Mouse (Mus musculus) intestine, postnatal 0 days (tissue): ENCODE data around the gene Fars2. TPM values are rescaled to one million over a fixed set of nuclear protein-coding genes. Genes with fewer than 3 reads are reported as not detected.

Experiments used
- ATAC-seq: fragments of 200-750 bp; cut with Nextera tagmentation; 2 replicates; pipeline ENCODE4 v1.8.0; 2017; ENCODE audit warnings: mild to moderate bottlenecking, moderate TSS enrichment, moderate library complexity
- H3K27ac ChIP-seq: fragments of 300-500 bp; sonication (generic); 2 replicates; pipeline ENCODE4 v1.5.1; 2014; ENCODE audit warnings: mild to moderate bottlenecking, low read depth, low read length, moderate library complexity
- H3K27me3 ChIP-seq: fragments of 300-500 bp; sonication (generic); replicated peaks from 2 replicates; pipeline ENCODE4 v1.6.1; 2014; ENCODE audit warnings: low read length, mixed read lengths; ENCODE audit not compliant: control insufficient read depth, insufficient read depth
- H3K36me3 ChIP-seq: fragments of 300-500 bp; sonication (generic); 2 replicates; pipeline ENCODE4 v1.6.1; 2014; ENCODE audit warnings: mild to moderate bottlenecking, moderate library complexity; ENCODE audit not compliant: control insufficient read depth, insufficient read depth
- H3K4me1 ChIP-seq: fragments of 300-500 bp; sonication (generic); replicated peaks from 2 replicates; pipeline ENCODE4 v1.6.1; 2014; ENCODE audit warnings: antibody characterized with exemption, low read length, mixed read lengths; ENCODE audit not compliant: control insufficient read depth, insufficient read depth
- H3K4me2 ChIP-seq: fragments of 300-500 bp; sonication (generic); replicated peaks from 2 replicates; pipeline ENCODE4 v1.6.1; 2014; ENCODE audit warnings: low read depth, mild to moderate bottlenecking, moderate library complexity
- H3K4me3 ChIP-seq: fragments of 300-500 bp; sonication (generic); 2 replicates; pipeline ENCODE4 v1.5.1; 2014; ENCODE audit warnings: low read depth, low read length
- H3K9ac ChIP-seq: fragments of 300-500 bp; sonication (generic); 2 replicates; pipeline ENCODE4 v1.6.1; 2014; ENCODE audit warnings: mild to moderate bottlenecking, low read depth, low read length
- H3K9me3 ChIP-seq: fragments of 300-500 bp; sonication (generic); 2 replicates; pipeline ENCODE4 v1.6.1; 2016; ENCODE audit warnings: mixed run types; ENCODE audit not compliant: control insufficient read depth
- CTCF ChIP-seq: sonication (generic); IDR thresholded peaks from 2 replicates; pipeline ENCODE4 v1.5.1; 2016; ENCODE audit warnings: low read depth, mild to moderate bottlenecking, control low read depth, antibody characterized with exemption, moderate library complexity
- WGBS: fragments of 180-500 bp; shearing (Covaris S2); extraction: QIAGEN DNeasy Blood & Tissue Kit; methylation state at CpG from one replicate; pipeline ENCODE4 v1.1.7; 2014; 5-methylcytosine and 5-hydroxymethylcytosine counted together
- polyA plus RNA-seq: library from polyadenylated mRNA; unstranded; fragments of >200 nt; fragmentation: Nextera tagmentation; extraction: Ambion mirVana; gene quantifications from 2 replicates; pipeline ENCODE4 v1.2.1, GENCODE M21; 2015

Gene Fars2
- polyA plus RNA-seq, 1 experiment from 2014 or later, result 29.8 TPM

DNA sequence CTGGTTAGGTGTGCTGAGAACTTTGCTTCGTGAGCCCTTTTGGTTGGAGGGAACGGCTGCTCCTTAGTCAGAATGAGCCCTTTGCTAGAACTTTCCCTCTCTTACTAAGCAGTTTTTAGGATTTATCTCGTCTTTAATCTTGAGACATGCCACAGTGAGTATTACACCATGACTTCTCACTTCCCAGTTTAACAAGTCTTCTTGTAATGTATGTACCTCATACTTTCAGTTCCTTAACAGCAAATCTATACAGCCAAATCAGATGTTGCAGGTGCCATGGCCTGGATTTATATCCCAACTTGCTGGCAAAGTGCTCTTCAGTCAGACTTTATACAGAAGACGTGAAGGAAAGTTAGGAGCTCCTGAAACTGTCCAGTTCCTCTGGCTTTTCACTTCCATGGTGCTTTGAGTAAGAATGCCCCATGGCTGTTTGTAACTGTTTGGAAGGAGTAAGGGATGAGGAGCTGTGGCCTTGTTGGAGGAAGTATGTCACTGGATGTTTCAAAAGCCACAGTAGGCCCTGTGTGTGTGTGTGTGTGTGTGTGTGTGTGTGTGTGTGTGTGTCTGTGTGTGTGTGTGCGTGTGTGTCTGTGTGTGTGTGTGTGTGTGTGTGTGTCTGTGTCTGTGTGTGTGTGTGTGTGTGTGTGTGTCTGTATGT is 14.9 kb downstream of the Fars2 start:
- ATAC-seq, result no peak
- Histone ChIP-seq H3K4me2 (no peak overlapping the region), H3K4me1 (no peaks in the 10 kb centered on the region), H3K9ac (no peak overlapping the region), H3K27me3 (no peaks in the 10 kb centered on the region), H3K36me3 (no peaks in the 10 kb centered on the region), H3K9me3 (no peaks in the 10 kb centered on the region), H3K27ac (no peak overlapping the region), H3K4me3 (no peak overlapping the region)
- 81% methylated on average over 5 of the region's 5 CpGs for WGBS
- no peak for TF ChIP-seq CTCF

- Histone ChIP-seq H3K36me3 (no peaks in the 10 kb centered on the region), H3K9ac (no peak overlapping the region), H3K4me2 (peak overlapping the region; percentile 41; the same call in 1 of the 2 replicates), H3K27me3 (no peaks in the 10 kb centered on the region), H3K4me3 (no peak overlapping the region), H3K27ac (no peak overlapping the region), H3K4me1 (no peaks in the 10 kb centered on the region; the same call in 1 of the 2 replicates), H3K9me3 (no peaks in the 10 kb centered on the region)
- no peak for ATAC-seq
- 45% methylated on average over 5 of the region's 5 CpGs for WGBS
- no peak for TF ChIP-seq CTCF
Measured at GRCm38 (mm10) chr13:36139703-36140102, 22.5 kb downstream of the Fars2 start.

- no peak overlapping the region; the same call in 1 of the 2 replicates for H3K4me2 ChIP-seq
- no peak for TF ChIP-seq CTCF
- no peak overlapping the region for H3K4me3 ChIP-seq
- WGBS, result 41% methylated on average over 5 of the region's 5 CpGs
- H3K27ac ChIP-seq, result no peak overlapping the region
- no peak for ATAC-seq
- no peaks in the 10 kb centered on the region for H3K27me3 ChIP-seq
- no peaks in the 10 kb centered on the region; the same call in 1 of the 2 replicates for H3K4me1 ChIP-seq
- H3K36me3 ChIP-seq, result no peaks in the 10 kb centered on the region
- H3K9me3 ChIP-seq, result no peaks in the 10 kb centered on the region
- no peak overlapping the region for H3K9ac ChIP-seq
Measured at GRCm38 (mm10) chr13:36140247-36141016, 23.2 kb downstream of the Fars2 start.

GRCm38 (mm10) chr13:36145601-36146000 is 28.4 kb downstream of the Fars2 start:
- no peak overlapping the region for H3K4me3 ChIP-seq
- no peak for TF ChIP-seq CTCF
- no peaks in the 10 kb centered on the region for H3K27me3 ChIP-seq
- H3K4me2 ChIP-seq, result no peak overlapping the region
- no peaks in the 10 kb centered on the region for H3K4me1 ChIP-seq
- no peak overlapping the region for H3K27ac ChIP-seq
- ATAC-seq, result no peak
- H3K9ac ChIP-seq, result no peak overlapping the region
- H3K36me3 ChIP-seq, result no peaks in the 10 kb centered on the region
- WGBS, result 63% methylated on average over 1 of the region's 1 CpGs
- H3K9me3 ChIP-seq, result no peaks in the 10 kb centered on the region

DNA sequence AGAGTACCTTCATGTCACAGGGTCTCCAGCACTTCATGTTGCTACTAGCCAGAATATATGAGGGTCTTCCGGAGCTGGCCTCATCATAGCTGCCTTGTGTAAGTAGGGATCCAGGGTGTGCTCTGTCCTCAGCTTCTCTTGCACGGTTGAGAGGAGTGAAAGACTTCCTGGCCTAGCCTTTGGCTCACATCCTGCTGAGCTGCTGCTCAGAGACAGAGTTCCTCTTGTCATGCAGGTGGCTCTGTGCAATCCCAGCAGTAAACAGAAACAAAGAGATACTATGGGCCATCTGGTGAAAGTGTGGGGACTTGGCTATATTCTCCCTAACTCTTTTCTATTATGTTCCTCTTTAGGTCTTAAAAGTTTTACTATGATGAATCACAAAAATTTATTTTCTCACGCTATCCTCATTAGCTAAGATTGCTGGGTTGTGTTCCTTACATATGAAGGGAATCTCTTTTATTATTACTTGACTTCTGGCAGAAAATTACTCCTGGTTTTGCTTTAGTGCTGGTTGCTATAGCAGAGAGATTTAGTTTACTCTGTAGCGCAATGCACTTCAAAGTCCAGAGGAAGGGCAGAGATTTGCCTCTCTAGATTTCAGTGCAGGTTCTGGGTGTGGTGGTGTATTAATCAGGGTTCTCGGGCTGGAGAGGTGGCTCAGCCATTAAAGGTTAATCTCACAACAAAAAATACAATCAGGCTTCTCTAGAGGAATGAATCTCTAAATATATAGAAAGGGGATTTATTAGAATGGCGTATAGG is 32.1 kb downstream of the Fars2 start:
- Histone ChIP-seq H3K4me2 (peak overlapping the region; percentile 40), H3K4me3 (no peak overlapping the region), H3K27ac (peak overlapping the region; percentile 11; the same call in 1 of the 2 replicates), H3K27me3 (no peaks in the 10 kb centered on the region), H3K9ac (no peak overlapping the region), H3K36me3 (no peaks in the 10 kb centered on the region), H3K4me1 (no peaks in the 10 kb centered on the region), H3K9me3 (no peaks in the 10 kb centered on the region)
- 32% methylated on average over 6 of the region's 6 CpGs for WGBS
- TF ChIP-seq CTCF, result no peak
- peak; percentile 84 for ATAC-seq

DNA sequence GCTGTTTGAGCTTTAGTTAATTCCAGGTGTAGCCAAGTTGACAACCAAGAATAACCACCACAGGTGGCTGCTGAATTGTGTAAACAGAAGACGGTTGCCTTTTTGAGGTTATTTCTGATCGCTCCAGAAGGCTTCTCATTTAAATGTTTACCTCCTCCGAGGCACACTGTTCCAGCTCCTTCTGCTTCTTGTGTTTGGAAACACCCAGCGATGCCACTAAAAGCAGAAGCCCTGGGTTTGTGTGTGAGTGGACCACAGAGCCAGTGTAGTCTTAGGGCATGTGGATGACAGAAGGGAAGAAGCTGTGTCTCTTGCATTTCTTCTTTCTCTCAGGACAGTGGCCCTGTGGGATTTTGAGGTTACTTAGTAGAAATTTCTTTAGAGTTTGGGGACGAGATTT is 33.1 kb downstream of the Fars2 start:
- H3K27me3 ChIP-seq, result no peaks in the 10 kb centered on the region
- no peaks in the 10 kb centered on the region for H3K36me3 ChIP-seq
- no peak for TF ChIP-seq CTCF
- no peak overlapping the region for H3K9ac ChIP-seq
- 44% methylated on average over 5 of the region's 5 CpGs for WGBS
- H3K4me2 ChIP-seq, result peak overlapping the region; percentile 40
- H3K4me1 ChIP-seq, result no peaks in the 10 kb centered on the region
- ATAC-seq, result no peak
- H3K9me3 ChIP-seq, result no peaks in the 10 kb centered on the region
- H3K27ac ChIP-seq, result no peak overlapping the region
- H3K4me3 ChIP-seq, result no peak overlapping the region
